Mouse (Mus musculus) forebrain, embryonic 15.5 days (tissue): ENCODE data around the gene Trit1. TPM values are rescaled to one million over a fixed set of nuclear protein-coding genes. Genes with fewer than 3 reads are reported as not detected.
"Not testable (repeated sequence)": the region's sequence is repeated elsewhere in the genome, so short reads cannot be mapped to it uniquely, and the experiment has no call there.

Experiments
- ATAC-seq: fragments of 200-750 bp; cut with Nextera tagmentation; replicated peaks from 2 replicates; pipeline ENCODE4 v1.8.0; 2017; ENCODE audit warnings: mild to moderate bottlenecking, moderate TSS enrichment, moderate library complexity
- H3K27ac ChIP-seq: fragments of 300-500 bp; sonication (generic); replicated peaks from 2 replicates; pipeline ENCODE4 v1.5.1; 2015; ENCODE audit warnings: mild to moderate bottlenecking, inconsistent platforms
- H3K27me3 ChIP-seq: fragments of 300-500 bp; sonication (generic); 2 replicates; pipeline ENCODE4 v1.6.1; 2015; ENCODE audit warnings: inconsistent platforms
- H3K36me3 ChIP-seq: fragments of 300-500 bp; sonication (generic); 2 replicates; pipeline ENCODE4 v1.6.1; 2015; ENCODE audit warnings: mild to moderate bottlenecking, inconsistent platforms
- H3K4me1 ChIP-seq: fragments of 300-500 bp; sonication (generic); 2 replicates; pipeline ENCODE4 v1.6.1; 2015; ENCODE audit warnings: inconsistent platforms
- H3K4me2 ChIP-seq: fragments of 300-500 bp; sonication (generic); replicated peaks from 2 replicates; pipeline ENCODE4 v1.6.1; 2015; ENCODE audit warnings: mild to moderate bottlenecking, inconsistent platforms
- H3K4me3 ChIP-seq: fragments of 300-500 bp; sonication (generic); 2 replicates; pipeline ENCODE4 v1.5.1; 2015; ENCODE audit warnings: mild to moderate bottlenecking, inconsistent platforms
- H3K9ac ChIP-seq: fragments of 300-500 bp; sonication (generic); replicated peaks from 2 replicates; pipeline ENCODE4 v1.6.1; 2015; ENCODE audit warnings: mild to moderate bottlenecking, inconsistent platforms
- H3K9me3 ChIP-seq: fragments of 300-500 bp; sonication (generic); 2 replicates; pipeline ENCODE4 v1.6.1; 2016; ENCODE audit warnings: inconsistent platforms
- WGBS: fragments of 180-500 bp; shearing (Covaris S2); methylation state at CpG from one replicate; pipeline ENCODE4 v1.1.7; 2015; ENCODE audit warnings: mixed read lengths; 5-methylcytosine and 5-hydroxymethylcytosine counted together
- polyA plus RNA-seq: library from polyadenylated mRNA; unstranded; fragments of >200 nt; fragmentation: Nextera tagmentation; extraction: Ambion mirVana; gene quantifications from 2 replicates; pipeline ENCODE4 v1.2.1, GENCODE M21; 2015

The Trit1 gene
- polyA plus RNA-seq, 1 experiment from 2014 or later: 31.6 TPM

DNA sequence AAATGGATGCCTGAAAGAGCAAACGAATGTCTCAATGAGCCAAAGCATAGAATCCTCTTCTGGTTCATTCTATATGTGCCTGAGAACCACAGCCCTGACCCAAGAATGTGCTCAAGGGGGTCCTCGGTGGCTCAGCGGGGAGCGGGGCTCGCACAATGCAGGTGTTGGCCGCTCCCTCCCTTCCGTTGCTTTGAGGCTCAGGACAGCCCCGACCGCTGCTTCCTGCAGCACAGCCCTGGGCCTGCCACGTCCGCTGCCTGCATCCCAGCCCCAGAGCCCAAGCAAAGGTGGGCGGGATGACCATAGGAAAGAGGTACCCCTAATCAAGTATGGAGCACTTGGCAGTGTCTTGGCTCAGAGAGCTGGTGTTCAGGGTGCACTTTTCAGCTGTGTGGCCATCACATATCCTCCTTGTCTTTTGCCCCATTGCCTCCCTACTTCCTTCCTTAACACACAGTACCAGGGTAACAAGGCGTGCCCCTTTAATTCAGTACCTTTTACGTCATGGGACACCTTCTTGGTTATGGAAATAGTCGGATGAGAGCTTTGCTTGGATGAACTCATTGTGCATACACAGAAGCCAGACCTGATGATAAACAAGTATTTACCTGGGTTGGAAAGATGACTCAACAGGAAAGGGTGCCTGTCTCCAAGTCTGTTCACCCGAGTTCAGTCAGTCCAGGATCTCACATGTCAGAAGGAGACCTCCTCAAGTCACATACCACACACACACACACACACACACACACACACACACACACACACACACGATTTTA, 32.7 kb upstream of the Trit1 start:
- no peak for ATAC-seq
- peak overlapping the region; percentile 26 for H3K4me2 ChIP-seq
- peaks cover 8% of the 10 kb centered on the region; the same call in 1 of the 2 replicates for H3K27me3 ChIP-seq
- H3K9me3 ChIP-seq: no peaks in the 10 kb centered on the region
- 29% methylated on average over 17 of the region's 17 CpGs for WGBS
- peaks cover 8% of the 10 kb centered on the region; the same call in 1 of the 2 replicates for H3K4me1 ChIP-seq
- H3K9ac ChIP-seq: no peak overlapping the region
- no peak overlapping the region for H3K27ac ChIP-seq
- H3K36me3 ChIP-seq: no peaks in the 10 kb centered on the region
- H3K4me3 ChIP-seq: peak overlapping the region; percentile 16

DNA sequence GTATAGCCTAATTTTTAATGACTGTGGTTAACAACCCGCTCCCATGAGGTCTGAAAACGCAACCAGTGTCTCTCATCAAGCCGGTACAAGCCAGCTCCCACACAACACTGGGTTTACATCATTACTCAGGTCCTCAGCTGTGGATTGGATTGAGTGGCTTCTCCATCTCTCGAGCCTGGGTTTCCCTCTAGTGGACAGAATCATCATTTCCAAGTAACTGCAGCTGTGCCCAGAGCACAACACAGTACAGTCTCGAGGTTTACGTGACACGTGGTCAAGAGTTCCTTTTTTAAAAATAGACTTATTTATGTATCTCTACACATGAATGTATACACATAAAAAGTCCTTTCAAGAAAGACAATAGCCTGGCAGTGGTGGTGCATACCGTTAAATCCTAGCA, 31.3 kb upstream of the Trit1 start:
- Histone ChIP-seq H3K9ac (no peak overlapping the region), H3K9me3 (no peaks in the 10 kb centered on the region), H3K4me3 (no peak overlapping the region), H3K4me2 (no peak overlapping the region), H3K36me3 (no peaks in the 10 kb centered on the region), H3K4me1 (peaks cover 8% of the 10 kb centered on the region; the same call in 1 of the 2 replicates), H3K27me3 (peaks cover 8% of the 10 kb centered on the region; the same call in 1 of the 2 replicates), H3K27ac (no peak overlapping the region)
- ATAC-seq: peak; percentile 85
- 45% methylated on average over 8 of the region's 8 CpGs for WGBS

GRCm38 (mm10) chr4:122987421-122987820, 29.0 kb upstream of the Trit1 start:
- 88% methylated on average over 4 of the region's 4 CpGs for WGBS
- peaks cover 8% of the 10 kb centered on the region; the same call in 1 of the 2 replicates for H3K27me3 ChIP-seq
- no peaks in the 10 kb centered on the region for H3K36me3 ChIP-seq
- no peak overlapping the region for H3K27ac ChIP-seq
- H3K4me2 ChIP-seq: no peak overlapping the region
- peaks cover 8% of the 10 kb centered on the region; the same call in 1 of the 2 replicates for H3K4me1 ChIP-seq
- no peak for ATAC-seq
- no peaks in the 10 kb centered on the region for H3K9me3 ChIP-seq
- no peak overlapping the region for H3K9ac ChIP-seq
- no peak overlapping the region for H3K4me3 ChIP-seq

- not testable (repeated sequence) for H3K9me3 ChIP-seq, ATAC-seq, H3K9ac ChIP-seq, H3K27ac ChIP-seq, H3K4me1 ChIP-seq, H3K4me3 ChIP-seq, H3K27me3 ChIP-seq, H3K4me2 ChIP-seq, H3K36me3 ChIP-seq
- 52% methylated on average over 3 of the region's 3 CpGs for WGBS
Measured at GRCm38 (mm10) chr4:122988004-122988403, 28.4 kb upstream of the Trit1 start.

DNA sequence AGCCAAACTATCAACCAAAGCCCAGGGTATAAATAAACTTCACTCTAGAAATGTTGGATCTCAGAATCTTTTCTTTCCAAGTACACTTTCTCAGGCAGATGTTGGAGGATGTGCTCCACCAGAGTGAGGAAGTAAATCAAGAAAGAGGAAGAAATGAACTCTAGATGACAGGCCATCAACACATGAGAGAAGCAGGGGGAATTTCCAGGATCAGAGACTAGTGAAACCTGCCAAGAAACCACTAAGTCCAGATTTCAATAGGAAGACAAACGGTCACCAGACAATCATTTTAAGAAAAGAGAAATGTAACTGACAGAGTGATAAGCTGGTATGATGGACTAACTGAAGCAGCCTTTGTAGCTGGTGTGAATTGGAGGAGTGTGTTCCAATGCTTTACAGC, 25.2 kb upstream of the Trit1 start:
- no peak overlapping the region for H3K4me3 ChIP-seq
- ATAC-seq: no peak
- H3K4me1 ChIP-seq: no peaks in the 10 kb centered on the region
- H3K36me3 ChIP-seq: no peaks in the 10 kb centered on the region
- no peaks in the 10 kb centered on the region for H3K27me3 ChIP-seq
- H3K27ac ChIP-seq: no peak overlapping the region
- H3K9ac ChIP-seq: no peak overlapping the region
- 87% methylated on average over 1 of the region's 1 CpGs for WGBS
- no peaks in the 10 kb centered on the region for H3K9me3 ChIP-seq
- no peak overlapping the region for H3K4me2 ChIP-seq

- Histone ChIP-seq H3K27me3 (no peaks in the 10 kb centered on the region), H3K4me1 (peaks cover 6% of the 10 kb centered on the region; the same call in 1 of the 2 replicates), H3K4me3 (no peak overlapping the region), H3K36me3 (no peaks in the 10 kb centered on the region), H3K9me3 (no peaks in the 10 kb centered on the region), H3K27ac (no peak overlapping the region), H3K4me2 (no peak overlapping the region), H3K9ac (no peak overlapping the region)
- ATAC-seq: no peak
- WGBS: 72% methylated on average over 3 of the region's 3 CpGs
Measured at GRCm38 (mm10) chr4:122992276-122992675, 24.1 kb upstream of the Trit1 start.

DNA sequence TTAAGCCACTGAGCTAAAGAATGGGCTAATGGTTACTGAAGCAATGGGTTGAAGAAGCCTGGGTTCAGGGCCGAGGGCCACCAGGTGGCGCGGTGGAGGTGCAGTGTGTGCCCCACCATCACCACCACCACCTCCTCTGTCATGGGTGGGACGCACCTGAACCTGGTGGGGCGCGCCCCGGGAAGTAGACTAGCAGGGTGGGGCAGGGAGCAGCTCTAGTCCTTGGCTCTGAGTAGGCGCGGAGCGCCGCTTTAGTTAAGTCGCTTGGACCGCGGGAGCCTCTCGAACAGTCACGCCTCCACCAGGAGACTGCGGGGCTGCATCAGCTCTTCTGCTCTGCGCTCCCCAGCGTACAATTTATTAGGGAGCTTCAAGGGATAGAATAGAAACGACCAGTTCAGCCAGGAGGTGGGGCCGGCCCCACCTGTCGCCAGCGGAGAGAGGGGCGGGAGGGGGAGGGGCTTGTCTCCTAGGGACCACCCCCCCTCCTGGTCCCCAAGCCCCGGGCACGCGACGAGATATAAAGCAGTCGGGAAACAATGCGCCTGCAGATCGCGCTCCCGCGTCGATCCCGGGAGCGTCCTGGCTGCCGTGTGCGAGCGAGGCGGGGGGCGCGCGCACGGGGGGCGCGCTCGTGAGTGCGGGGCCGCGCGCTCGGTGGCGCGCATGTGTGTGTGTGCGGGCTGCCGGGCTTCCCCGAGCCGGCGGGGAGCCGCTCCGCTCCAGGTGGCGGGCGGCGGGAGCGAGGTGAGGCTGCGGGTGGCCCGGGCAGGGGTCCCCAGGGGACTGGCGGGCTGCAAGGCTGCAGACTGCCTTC, 20.8 kb upstream of the Trit1 start, which contains the start of gene Mycl:
TSS of gene Mycl (plus strand) at position 249 of the 817 bp plus-strand sequence.
- H3K27me3 ChIP-seq: no peaks in the 10 kb centered on the region
- peak within 1 kb of the TSS; percentile 79 for H3K4me2 ChIP-seq
- H3K4me1 ChIP-seq: peaks cover 37% of the 10 kb centered on the region
- ATAC-seq: peak; percentile 85
- H3K9ac ChIP-seq: peak within 1 kb of the TSS; percentile 96
- H3K4me3 ChIP-seq: peak within 1 kb of the TSS; percentile 95
- WGBS: 0% methylated on average over 62 of the region's 69 CpGs
- H3K36me3 ChIP-seq: peaks cover 5% of the 10 kb centered on the region
- H3K27ac ChIP-seq: peak within 1 kb of the TSS; percentile 96
- no peaks in the 10 kb centered on the region for H3K9me3 ChIP-seq

- peak overlapping the region; percentile 79 for H3K4me2 ChIP-seq
- H3K4me1 ChIP-seq: peaks cover 43% of the 10 kb centered on the region
- no peaks in the 10 kb centered on the region for H3K27me3 ChIP-seq
- ATAC-seq: no peak; the same call in none of the 2 replicates
- H3K36me3 ChIP-seq: peaks cover 11% of the 10 kb centered on the region
- H3K27ac ChIP-seq: peak overlapping the region; percentile 96
- WGBS: under 1% methylated on average over 32 of the region's 32 CpGs
- peak overlapping the region; percentile 96 for H3K9ac ChIP-seq
- no peaks in the 10 kb centered on the region for H3K9me3 ChIP-seq
- peak overlapping the region; percentile 95 for H3K4me3 ChIP-seq
Measured at GRCm38 (mm10) chr4:122996221-122996617, 20.2 kb upstream of the Trit1 start.

GRCm38 (mm10) chr4:122996618-122997381, 19.6 kb upstream of the Trit1 start:
- peak overlapping the region; percentile 79 for H3K4me2 ChIP-seq
- peak overlapping the region; percentile 95 for H3K4me3 ChIP-seq
- WGBS: under 1% methylated on average over 47 of the region's 47 CpGs
- no peaks in the 10 kb centered on the region for H3K9me3 ChIP-seq
- H3K36me3 ChIP-seq: peaks cover 17% of the 10 kb centered on the region
- H3K4me1 ChIP-seq: peaks cover 48% of the 10 kb centered on the region
- H3K27me3 ChIP-seq: no peaks in the 10 kb centered on the region
- H3K27ac ChIP-seq: peak overlapping the region; percentile 96
- peak overlapping the region; percentile 96 for H3K9ac ChIP-seq
- ATAC-seq: peak; percentile 10

DNA sequence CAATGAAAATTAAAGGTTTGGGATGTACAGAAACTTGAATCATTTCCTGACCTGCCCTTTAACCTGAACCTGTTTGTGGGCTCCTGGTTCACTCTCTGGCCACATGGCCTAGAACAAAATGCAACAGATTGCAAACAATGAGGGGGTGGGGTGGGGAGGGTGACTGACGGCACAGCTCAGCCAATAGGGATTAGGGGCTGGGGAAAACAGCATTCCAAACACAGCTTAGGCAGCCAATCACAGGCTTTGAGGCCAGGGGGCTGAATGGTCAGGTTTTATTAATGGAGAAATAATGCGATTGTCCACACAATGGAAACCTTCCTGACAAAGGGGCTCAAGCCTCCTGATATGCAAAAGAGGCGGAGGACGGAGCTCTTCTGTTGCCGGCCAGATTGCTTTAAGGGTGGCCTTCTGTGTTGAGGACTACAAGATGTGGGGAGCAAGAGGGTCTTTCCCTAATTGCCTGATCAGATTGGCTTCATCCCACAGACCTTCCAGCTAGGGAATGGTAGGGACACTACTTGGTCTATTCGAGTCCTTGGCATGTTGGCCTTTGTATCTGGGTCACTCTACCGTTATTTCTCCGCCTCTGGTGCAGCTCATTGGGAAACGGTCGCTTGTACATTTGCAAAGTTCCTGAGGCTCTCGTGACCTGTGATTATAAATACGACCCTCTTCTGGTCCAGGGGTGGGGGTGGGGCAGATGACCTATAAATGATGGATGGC, 17.7 kb upstream of the Trit1 start:
- H3K9ac ChIP-seq: peak overlapping the region; percentile 54
- no peaks in the 10 kb centered on the region for H3K9me3 ChIP-seq
- peaks cover 50% of the 10 kb centered on the region for H3K4me1 ChIP-seq
- peak overlapping the region; percentile 79 for H3K4me2 ChIP-seq
- WGBS: under 1% methylated on average over 12 of the region's 12 CpGs
- peak overlapping the region; percentile 95 for H3K4me3 ChIP-seq
- peaks cover 26% of the 10 kb centered on the region for H3K36me3 ChIP-seq
- no peaks in the 10 kb centered on the region for H3K27me3 ChIP-seq
- peak overlapping the region; percentile 84 for H3K27ac ChIP-seq
- ATAC-seq: peak; percentile 59

DNA sequence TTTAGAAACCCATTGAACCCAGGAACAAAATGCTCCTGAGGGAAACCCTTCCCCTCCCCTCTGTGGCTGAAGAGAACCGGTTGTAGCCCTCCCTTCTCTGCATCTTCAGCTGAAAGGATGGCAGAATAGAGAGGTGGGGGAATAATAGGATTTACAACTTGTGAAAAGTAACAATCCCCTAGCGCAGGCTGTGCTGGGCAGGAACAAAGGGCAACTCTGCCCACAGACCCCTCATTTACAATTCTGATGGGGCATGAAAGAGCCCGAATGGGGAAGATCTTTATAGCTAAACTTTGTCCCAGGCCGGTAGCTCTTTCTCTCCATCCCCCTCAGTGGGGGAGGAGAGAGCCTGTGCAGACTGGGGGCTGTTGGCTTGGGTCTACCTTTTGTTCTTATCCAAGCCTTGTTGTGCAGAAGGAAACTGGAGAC, 17.1 kb upstream of the Trit1 start:
- WGBS: 0% methylated on average over 4 of the region's 4 CpGs
- H3K4me1 ChIP-seq: peaks cover 50% of the 10 kb centered on the region

More for the DNA sequence above, 17.1 kb upstream of the Trit1 start:
- H3K36me3 ChIP-seq: peaks cover 26% of the 10 kb centered on the region
- H3K27ac ChIP-seq: peak overlapping the region; percentile 84
- H3K4me2 ChIP-seq: peak overlapping the region; percentile 79
- H3K4me3 ChIP-seq: peak overlapping the region; percentile 95
- peak overlapping the region; percentile 54 for H3K9ac ChIP-seq
- H3K9me3 ChIP-seq: no peaks in the 10 kb centered on the region
- no peak for ATAC-seq
- H3K27me3 ChIP-seq: no peaks in the 10 kb centered on the region
